Mouse (Mus musculus): ENCODE data around the gene Vps11. TPM values are rescaled to one million over a fixed set of nuclear protein-coding genes. Genes with fewer than 3 reads are reported as not detected.

Vps11 gene
- 53.0 TPM for total RNA-seq (2023)

GRCm38 (mm10) chr9:44361190-44361917 is at the start of gene Vps11:
Gene Vps11 (minus strand): TSS chr9:44361670.

GRCm38 (mm10) chr9:44406906-44407751 is 45.7 kb upstream of the Vps11 start, which contains the start of the genes Rps25 and Trappc4:
Gene Rps25 (plus strand): TSS chr9:44407139.
Gene Trappc4 (minus strand): TSS chr9:44407600.

GRCm38 (mm10) chr9:44396684-44397411 is 35.4 kb upstream of the Vps11 start, which contains the start of gene Slc37a4:
Gene Slc37a4 (plus strand): TSS chr9:44396852.

GRCm38 (mm10) chr9:44379054-44379834 is 17.8 kb upstream of the Vps11 start, which contains the start of gene Hyou1:
Gene Hyou1 (plus strand): TSS chr9:44379490.

GRCm38 (mm10) chr9:44343781-44344421 is 17.6 kb downstream of the Vps11 start, which contains the start of gene Hmbs:
Gene Hmbs (minus strand): TSS chr9:44344228.

GRCm38 (mm10) chr9:44334396-44335330 is 26.8 kb downstream of the Vps11 start, which contains the start of gene H2afx:
Gene H2afx (plus strand): TSS chr9:44334694.

GRCm38 (mm10) chr9:44325768-44326370 is 35.6 kb downstream of the Vps11 start, which contains the start of gene Dpagt1:
Gene Dpagt1 (plus strand): TSS chr9:44326019.

GRCm38 (mm10) chr9:44319887-44320798 is 41.3 kb downstream of the Vps11 start, which contains the start of gene C2cd2l:
Gene C2cd2l (minus strand): TSS chr9:44320285.

DNA sequence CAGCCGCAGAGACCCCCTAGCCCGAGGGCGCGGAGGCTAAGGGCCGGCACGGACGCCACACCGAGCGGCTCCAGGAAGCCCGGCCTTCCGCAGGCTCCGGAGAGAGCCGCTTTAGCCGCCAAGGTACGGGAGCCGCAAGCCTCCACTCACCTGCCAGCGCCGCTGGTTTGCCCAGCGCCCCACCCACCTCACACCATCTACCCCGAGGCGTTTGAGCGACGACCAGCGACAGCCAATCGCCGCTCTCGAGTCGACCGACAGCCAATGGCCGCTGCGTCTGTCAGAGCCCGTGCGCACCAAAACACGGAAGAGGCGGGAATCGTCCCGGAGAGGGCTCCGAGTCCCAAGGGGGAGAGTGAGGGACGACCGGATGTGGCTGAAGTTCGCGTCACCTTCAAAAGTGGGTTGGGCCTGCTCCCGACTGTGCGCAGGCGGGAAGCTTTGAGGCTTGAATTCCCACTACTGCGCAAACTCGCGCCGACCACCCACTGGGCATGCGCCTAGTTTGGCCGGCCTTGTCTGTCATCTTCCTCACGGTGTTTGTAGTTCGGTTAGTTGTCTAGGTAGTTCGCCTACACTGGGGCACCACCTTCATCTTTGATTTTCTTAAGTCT is 55.9 kb downstream of the Vps11 start, which contains the start of gene Hinfp:
Hinfp (minus strand) TSS at position 206 of the 614 bp plus-strand sequence.

Other genes starting within 250 kb of the Vps11 start
- gene Gm49380, start 248.2 kb downstream of the Vps11 start, total RNA-seq (2023), result 0.21 TPM
- gene Rnf26, start 248.2 kb downstream of the Vps11 start, total RNA-seq (2023), result 20.6 TPM
- gene Mcam, start 227.2 kb downstream of the Vps11 start, total RNA-seq (2023), result 1.5 TPM
- 154 TPM for gene Cbl, start 127.6 kb downstream of the Vps11 start, total RNA-seq (2023)
- gene Ccdc153, start 121.0 kb downstream of the Vps11 start, total RNA-seq (2023), result not detected
- not detected for gene Pdzd3, start 110.2 kb downstream of the Vps11 start, total RNA-seq (2023)
- gene Nlrx1, start 93.1 kb downstream of the Vps11 start, total RNA-seq (2023), result 5.8 TPM
- gene Abcg4, start 73.1 kb downstream of the Vps11 start, total RNA-seq (2023), result 0.24 TPM
- gene Hinfp, start 56.0 kb downstream of the Vps11 start, total RNA-seq (2023), result 55.6 TPM
- gene C2cd2l, start 41.4 kb downstream of the Vps11 start, total RNA-seq (2023), result 22.2 TPM
- gene Dpagt1, start 35.7 kb downstream of the Vps11 start, total RNA-seq (2023), result 8.9 TPM
- 36.3 TPM for gene H2afx, start 27.0 kb downstream of the Vps11 start, total RNA-seq (2023)
- gene Hmbs, start 17.4 kb downstream of the Vps11 start, total RNA-seq (2023), result 13.8 TPM
- 55.7 TPM for gene Hyou1, start 17.8 kb upstream of the Vps11 start, total RNA-seq (2023)
- gene Slc37a4, start 35.2 kb upstream of the Vps11 start, total RNA-seq (2023), result 12.8 TPM
- 3,014 TPM for gene Rps25, start 45.5 kb upstream of the Vps11 start, total RNA-seq (2023)
- 42.5 TPM for gene Trappc4, start 45.9 kb upstream of the Vps11 start, total RNA-seq (2023)
- gene Ccdc84, start 56.9 kb upstream of the Vps11 start, total RNA-seq (2023), result 37.9 TPM
- gene Foxr1, start 79.5 kb upstream of the Vps11 start, total RNA-seq (2023), result not detected
- gene Upk2, start 93.3 kb upstream of the Vps11 start, total RNA-seq (2023), result not detected
- gene Bcl9l, start 121.2 kb upstream of the Vps11 start, total RNA-seq (2023), result 251 TPM
- gene Cxcr5, start 200.2 kb upstream of the Vps11 start, total RNA-seq (2023), result 19.7 TPM
- gene Ddx6, start 243.2 kb upstream of the Vps11 start, total RNA-seq (2023), result 229 TPM

Data from CD8-positive naive resting alpha-beta T cell, adult 57 days (primary cell).